Mouse (Mus musculus) forebrain, embryonic 12.5 days (tissue): ENCODE measurements around the gene Hdac1. TPM values are rescaled to one million over a fixed set of nuclear protein-coding genes. Genes with fewer than 3 reads are reported as not detected.
"Not testable (repeated sequence)": the region's sequence is repeated elsewhere in the genome, so short reads cannot be mapped to it uniquely, and the experiment has no call there.

Experiments
- ATAC-seq: fragments of 200-750 bp; cut with Nextera tagmentation; 2 replicates; pipeline ENCODE4 v1.8.0; 2017; ENCODE audit warnings: moderate TSS enrichment; ENCODE audit not compliant: low FRiP score
- H3K27ac ChIP-seq: fragments of 300-500 bp; sonication (generic); 2 replicates; pipeline ENCODE4 v1.5.1; 2016; ENCODE audit warnings: mild to moderate bottlenecking
- H3K27me3 ChIP-seq: fragments of 300-500 bp; sonication (generic); 2 replicates; pipeline ENCODE4 v1.6.1; 2016; ENCODE audit warnings: mild to moderate bottlenecking
- H3K36me3 ChIP-seq: fragments of 300-500 bp; sonication (generic); replicated peaks from 2 replicates; pipeline ENCODE4 v1.6.1; 2016; ENCODE audit warnings: mild to moderate bottlenecking
- H3K4me1 ChIP-seq: fragments of 300-500 bp; sonication (generic); 2 replicates; pipeline ENCODE4 v1.6.1; 2016
- H3K4me2 ChIP-seq: fragments of 300-500 bp; sonication (generic); 2 replicates; pipeline ENCODE4 v1.6.1; 2016; ENCODE audit warnings: mild to moderate bottlenecking, moderate library complexity
- H3K4me3 ChIP-seq: fragments of 300-500 bp; sonication (generic); replicated peaks from 2 replicates; pipeline ENCODE4 v1.5.1; 2016; ENCODE audit warnings: mild to moderate bottlenecking
- H3K9ac ChIP-seq: fragments of 300-500 bp; sonication (generic); 2 replicates; pipeline ENCODE4 v1.6.1; 2016; ENCODE audit warnings: mild to moderate bottlenecking
- H3K9me3 ChIP-seq: fragments of 300-500 bp; sonication (generic); 2 replicates; pipeline ENCODE4 v1.6.1; 2016
- WGBS: fragments of 180-500 bp; shearing (Covaris S2); methylation state at CpG from one replicate; pipeline ENCODE4 v1.1.7; 2016; 5-methylcytosine and 5-hydroxymethylcytosine counted together
- polyA plus RNA-seq: library from polyadenylated mRNA; unstranded; fragments of >200 nt; fragmentation: Nextera tagmentation; extraction: Ambion mirVana; gene quantifications from 2 replicates; pipeline ENCODE4 v1.2.1, GENCODE M21; 2016

Hdac1 gene
- polyA plus RNA-seq, 1 experiment from 2014 or later: 207 TPM

- H3K4me3 ChIP-seq: peak overlapping the region; percentile 48
- ATAC-seq: peak; percentile 88
- H3K4me1 ChIP-seq: peaks cover 14% of the 10 kb centered on the region
- peaks cover 12% of the 10 kb centered on the region; the same call in 1 of the 2 replicates for H3K27me3 ChIP-seq
- no peaks in the 10 kb centered on the region for H3K9me3 ChIP-seq
- H3K4me2 ChIP-seq: peak overlapping the region; percentile 77
- 7% methylated on average over 33 of the region's 33 CpGs for WGBS
- peak overlapping the region; percentile 27; the same call in 1 of the 2 replicates for H3K27ac ChIP-seq
- H3K9ac ChIP-seq: peak overlapping the region; percentile 52; the same call in 1 of the 2 replicates
- H3K36me3 ChIP-seq: no peaks in the 10 kb centered on the region
These were observed 14.2 kb upstream of the Hdac1 start for GRCm38 (mm10) chr4:129556532-129557223.

- peaks cover 12% of the 10 kb centered on the region; the same call in 1 of the 2 replicates for H3K27me3 ChIP-seq
- ATAC-seq: peak; percentile 52
- H3K36me3 ChIP-seq: no peaks in the 10 kb centered on the region
- no peaks in the 10 kb centered on the region for H3K9me3 ChIP-seq
- H3K27ac ChIP-seq: peak overlapping the region; percentile 56; the same call in 1 of the 2 replicates
- peak overlapping the region; percentile 77 for H3K4me2 ChIP-seq
- under 1% methylated on average over 24 of the region's 24 CpGs for WGBS
- peak overlapping the region; percentile 52 for H3K9ac ChIP-seq
- H3K4me1 ChIP-seq: peaks cover 14% of the 10 kb centered on the region
- H3K4me3 ChIP-seq: peak overlapping the region; percentile 48
These were observed 13.5 kb upstream of the Hdac1 start for GRCm38 (mm10) chr4:129555862-129556531.

GRCm38 (mm10) chr4:129555421-129555861 lies 12.9 kb upstream of the Hdac1 start:
- peaks cover 14% of the 10 kb centered on the region for H3K4me1 ChIP-seq
- peak; percentile 40; the same call in 1 of the 2 replicates for ATAC-seq
- H3K36me3 ChIP-seq: no peaks in the 10 kb centered on the region
- WGBS: 3% methylated on average over 16 of the region's 16 CpGs
- peak overlapping the region; percentile 52 for H3K9ac ChIP-seq
- no peaks in the 10 kb centered on the region for H3K9me3 ChIP-seq
- H3K27ac ChIP-seq: no peak overlapping the region; the same call in 1 of the 2 replicates
- peak overlapping the region; percentile 77 for H3K4me2 ChIP-seq
- H3K27me3 ChIP-seq: peaks cover 12% of the 10 kb centered on the region; the same call in 1 of the 2 replicates
- H3K4me3 ChIP-seq: peak overlapping the region; percentile 48

GRCm38 (mm10) chr4:129554512-129554911 lies 12.0 kb upstream of the Hdac1 start:
- not testable (repeated sequence) for H3K9me3 ChIP-seq, H3K4me2 ChIP-seq, H3K36me3 ChIP-seq, H3K27ac ChIP-seq, ATAC-seq, H3K4me3 ChIP-seq, H3K9ac ChIP-seq
- H3K4me1 ChIP-seq: peaks cover 14% of the 10 kb centered on the region
- 77% methylated on average over 4 of the region's 6 CpGs for WGBS
- peaks cover 12% of the 10 kb centered on the region; the same call in 1 of the 2 replicates for H3K27me3 ChIP-seq

GRCm38 (mm10) chr4:129550295-129550694 lies 7.8 kb upstream of the Hdac1 start:
- WGBS: 85% methylated on average over 1 of the region's 1 CpGs
- H3K36me3 ChIP-seq: no peaks in the 10 kb centered on the region
- ATAC-seq: no peak

GRCm38 (mm10) chr4:129549306-129549705 lies 6.8 kb upstream of the Hdac1 start:
- H3K9ac ChIP-seq: no peak overlapping the region
- ATAC-seq: no peak
- no peaks in the 10 kb centered on the region for H3K36me3 ChIP-seq
- H3K27me3 ChIP-seq: no peaks in the 10 kb centered on the region
- WGBS: 88% methylated on average over 2 of the region's 2 CpGs
- H3K4me2 ChIP-seq: no peak overlapping the region
- H3K9me3 ChIP-seq: no peaks in the 10 kb centered on the region
- H3K4me3 ChIP-seq: no peak overlapping the region
- H3K27ac ChIP-seq: no peak overlapping the region
- H3K4me1 ChIP-seq: no peaks in the 10 kb centered on the region

More at GRCm38 (mm10) chr4:129550295-129550694, 7.8 kb upstream of the Hdac1 start:
- H3K4me3 ChIP-seq: no peak overlapping the region
- no peak overlapping the region for H3K4me2 ChIP-seq
- no peaks in the 10 kb centered on the region for H3K9me3 ChIP-seq
- H3K4me1 ChIP-seq: peaks cover under 1% of the 10 kb centered on the region
- no peaks in the 10 kb centered on the region for H3K27me3 ChIP-seq
- no peak overlapping the region for H3K9ac ChIP-seq
- no peak overlapping the region for H3K27ac ChIP-seq

GRCm38 (mm10) chr4:129547631-129548030 lies 5.1 kb upstream of the Hdac1 start:
- not testable (repeated sequence) for H3K4me1 ChIP-seq, H3K9ac ChIP-seq, H3K27me3 ChIP-seq, H3K36me3 ChIP-seq, H3K9me3 ChIP-seq, H3K4me2 ChIP-seq, H3K27ac ChIP-seq, H3K4me3 ChIP-seq, ATAC-seq
- 88% methylated on average over 4 of the region's 4 CpGs for WGBS

GRCm38 (mm10) chr4:129544106-129544505 lies 1.6 kb upstream of the Hdac1 start:
- peaks cover 22% of the 10 kb centered on the region for H3K4me1 ChIP-seq
- H3K27me3 ChIP-seq: no peaks in the 10 kb centered on the region
- H3K27ac ChIP-seq: no peak overlapping the region
- 88% methylated on average over 4 of the region's 4 CpGs for WGBS
- H3K9me3 ChIP-seq: no peaks in the 10 kb centered on the region
- no peak for ATAC-seq
- peaks cover 9% of the 10 kb centered on the region for H3K36me3 ChIP-seq
- no peak overlapping the region for H3K9ac ChIP-seq
- H3K4me2 ChIP-seq: no peak overlapping the region
- no peak overlapping the region for H3K4me3 ChIP-seq

- Histone ChIP-seq H3K4me1 (peaks cover 22% of the 10 kb centered on the region), H3K4me2 (peak overlapping the region; percentile 85), H3K27me3 (no peaks in the 10 kb centered on the region), H3K4me3 (peak overlapping the region; percentile 77), H3K36me3 (peaks cover 25% of the 10 kb centered on the region), H3K9me3 (no peaks in the 10 kb centered on the region), H3K9ac (peak overlapping the region; percentile 83), H3K27ac (peak overlapping the region; percentile 88)
- WGBS: under 1% methylated on average over 30 of the region's 30 CpGs
- ATAC-seq: peak; percentile 25; the same call in 1 of the 2 replicates
These were observed 483 bp downstream of the Hdac1 start for GRCm38 (mm10) chr4:129541868-129542591.

- H3K4me3 ChIP-seq: no peak overlapping the region
- 91% methylated on average over 6 of the region's 6 CpGs for WGBS
- no peaks in the 10 kb centered on the region for H3K9me3 ChIP-seq
- H3K36me3 ChIP-seq: peaks cover 41% of the 10 kb centered on the region
- H3K4me2 ChIP-seq: no peak overlapping the region
- H3K4me1 ChIP-seq: peaks cover 22% of the 10 kb centered on the region
- no peak overlapping the region for H3K9ac ChIP-seq
- ATAC-seq: no peak
- no peaks in the 10 kb centered on the region for H3K27me3 ChIP-seq
- H3K27ac ChIP-seq: no peak overlapping the region
These were observed 2.5 kb downstream of the Hdac1 start for GRCm38 (mm10) chr4:129540012-129540411.

- not testable (repeated sequence) for H3K4me3 ChIP-seq, H3K27me3 ChIP-seq, H3K9ac ChIP-seq, H3K9me3 ChIP-seq, H3K4me2 ChIP-seq, H3K27ac ChIP-seq, H3K4me1 ChIP-seq, ATAC-seq
- H3K36me3 ChIP-seq: peaks cover 86% of the 10 kb centered on the region
- 92% methylated on average over 6 of the region's 6 CpGs for WGBS
These were observed 13.6 kb downstream of the Hdac1 start for GRCm38 (mm10) chr4:129528901-129529300.

GRCm38 (mm10) chr4:129525889-129526288 lies 16.6 kb downstream of the Hdac1 start:
- H3K27me3 ChIP-seq: no peaks in the 10 kb centered on the region
- H3K27ac ChIP-seq: no peak overlapping the region
- no peak for ATAC-seq
- H3K9me3 ChIP-seq: no peaks in the 10 kb centered on the region
- WGBS: 93% methylated on average over 3 of the region's 3 CpGs
- no peak overlapping the region for H3K4me3 ChIP-seq
- peaks cover 90% of the 10 kb centered on the region for H3K36me3 ChIP-seq
- H3K4me2 ChIP-seq: no peak overlapping the region
- no peak overlapping the region for H3K9ac ChIP-seq
- H3K4me1 ChIP-seq: no peaks in the 10 kb centered on the region
